Mouse (Mus musculus) liver, embryonic 13.5 days (tissue): ENCODE results near the gene Nfatc2ip. TPM values are rescaled to one million over a fixed set of nuclear protein-coding genes. Genes with fewer than 3 reads are reported as not detected.

ENCODE experiments used
- ATAC-seq: fragments of 200-750 bp; cut with Nextera tagmentation; 2 replicates; pipeline ENCODE4 v1.8.0; 2017; ENCODE audit warnings: low read depth, mild to moderate bottlenecking, moderate number of reproducible peaks, moderate library complexity
- DNase-seq: peaks from one replicate; pipeline ENCODE4 v3.0.0; 2022
- H3K27ac ChIP-seq: fragments of 300-500 bp; sonication (generic); 2 replicates; pipeline ENCODE4 v1.5.1; 2015; ENCODE audit warnings: moderate library complexity, mild to moderate bottlenecking, inconsistent platforms
- H3K27me3 ChIP-seq: fragments of 300-500 bp; sonication (generic); 2 replicates; pipeline ENCODE4 v1.6.1; 2015; ENCODE audit warnings: mild to moderate bottlenecking, inconsistent platforms
- H3K36me3 ChIP-seq: fragments of 300-500 bp; sonication (generic); 2 replicates; pipeline ENCODE4 v1.6.1; 2015; ENCODE audit warnings: mild to moderate bottlenecking, inconsistent platforms
- H3K4me1 ChIP-seq: fragments of 300-500 bp; sonication (generic); replicated peaks from 2 replicates; pipeline ENCODE4 v1.6.1; 2015; ENCODE audit warnings: inconsistent platforms
- H3K4me2 ChIP-seq: fragments of 300-500 bp; sonication (generic); 2 replicates; pipeline ENCODE4 v1.6.1; 2015; ENCODE audit warnings: inconsistent platforms, mild to moderate bottlenecking, moderate library complexity
- H3K4me3 ChIP-seq: fragments of 300-500 bp; sonication (generic); replicated peaks from 2 replicates; pipeline ENCODE4 v1.5.1; 2015; ENCODE audit warnings: mild to moderate bottlenecking, inconsistent platforms
- H3K9ac ChIP-seq: fragments of 300-500 bp; sonication (generic); 2 replicates; pipeline ENCODE4 v1.6.1; 2015; ENCODE audit warnings: mild to moderate bottlenecking, inconsistent platforms
- H3K9me3 ChIP-seq: fragments of 300-500 bp; sonication (generic); replicated peaks from 2 replicates; pipeline ENCODE4 v1.6.1; 2016; ENCODE audit warnings: inconsistent platforms
- WGBS: fragments of 180-500 bp; shearing (Covaris S2); methylation state at CpG from one replicate; pipeline ENCODE4 v1.1.7; 2015; ENCODE audit not compliant: insufficient replicate concordance; 5-methylcytosine and 5-hydroxymethylcytosine counted together
- polyA plus RNA-seq: library from polyadenylated mRNA; unstranded; fragments of >200 nt; fragmentation: Nextera tagmentation; extraction: Ambion mirVana; gene quantifications from 2 replicates; pipeline ENCODE4 v1.2.1, GENCODE M21; 2015

The Nfatc2ip gene
- polyA plus RNA-seq, 1 experiment from 2014 or later: 2.6 TPM

- Histone ChIP-seq H3K4me1 (peaks cover 28% of the 10 kb centered on the region), H3K9ac (peak within 1 kb of the TSS; percentile 81), H3K36me3 (0 out of 2 replicates have a peak, but pooled peaks cover 3% of the 10 kb centered on the region), H3K9me3 (no peaks in the 10 kb centered on the region), H3K4me2 (peak within 1 kb of the TSS; percentile 96), H3K4me3 (peak within 1 kb of the TSS; percentile 74), H3K27ac (peak within 1 kb of the TSS; percentile 81), H3K27me3 (no peaks in the 10 kb centered on the region)
- ATAC-seq (peak; percentile 83), DNase-seq (peak; percentile 78)
- WGBS: under 1% methylated on average over 81 of the region's 82 CpGs
Observed at GRCm38 (mm10) chr7:126428631-126429502, 32.3 kb upstream of the Nfatc2ip start, which contains the start of gene Rabep2. Rabep2 (plus strand) TSS chr7:126428759.

- ATAC-seq (peak; percentile 46), DNase-seq (peak; percentile 46)
- H3K9ac ChIP-seq: peak overlapping the region; percentile 81
- peaks cover 28% of the 10 kb centered on the region for H3K4me1 ChIP-seq
- no peaks in the 10 kb centered on the region for H3K9me3 ChIP-seq
- H3K27me3 ChIP-seq: no peaks in the 10 kb centered on the region
- 0 out of 2 replicates have a peak, but pooled peaks cover 3% of the 10 kb centered on the region for H3K36me3 ChIP-seq
- peak overlapping the region; percentile 81 for H3K27ac ChIP-seq
- H3K4me3 ChIP-seq: peak overlapping the region; percentile 74
- H3K4me2 ChIP-seq: peak overlapping the region; percentile 96
- 6% methylated on average over 4 of the region's 4 CpGs for WGBS
Observed at GRCm38 (mm10) chr7:126428154-126428553, 31.6 kb upstream of the Nfatc2ip start.

GRCm38 (mm10) chr7:126427323-126427860, 30.9 kb upstream of the Nfatc2ip start:
- H3K9me3 ChIP-seq: no peaks in the 10 kb centered on the region
- DNase-seq (no peak), ATAC-seq (no peak)
- no peak overlapping the region; the same call in 1 of the 2 replicates for H3K4me2 ChIP-seq
- WGBS: 54% methylated on average over 12 of the region's 13 CpGs
- H3K4me1 ChIP-seq: peaks cover 28% of the 10 kb centered on the region
- H3K9ac ChIP-seq: no peak overlapping the region
- no peak overlapping the region for H3K27ac ChIP-seq
- H3K36me3 ChIP-seq: no peaks in the 10 kb centered on the region
- H3K4me3 ChIP-seq: no peak overlapping the region
- no peaks in the 10 kb centered on the region for H3K27me3 ChIP-seq

GRCm38 (mm10) chr7:126424161-126424560, 27.6 kb upstream of the Nfatc2ip start:
- no peaks in the 10 kb centered on the region for H3K9me3 ChIP-seq
- peaks cover 15% of the 10 kb centered on the region for H3K4me1 ChIP-seq
- H3K36me3 ChIP-seq: no peaks in the 10 kb centered on the region
- ATAC-seq (no peak), DNase-seq (no peak)
- H3K4me2 ChIP-seq: no peak overlapping the region
- H3K27ac ChIP-seq: no peak overlapping the region
- no peaks in the 10 kb centered on the region for H3K27me3 ChIP-seq
- no peak overlapping the region for H3K9ac ChIP-seq
- WGBS: 60% methylated on average over 6 of the region's 6 CpGs
- no peak overlapping the region for H3K4me3 ChIP-seq

- Histone ChIP-seq H3K4me1 (0 out of 2 replicates have a peak, but pooled peaks cover under 1% of the 10 kb centered on the region), H3K4me3 (no peak overlapping the region), H3K36me3 (no peaks in the 10 kb centered on the region), H3K27me3 (no peaks in the 10 kb centered on the region), H3K9me3 (no peaks in the 10 kb centered on the region), H3K9ac (no peak overlapping the region), H3K27ac (no peak overlapping the region), H3K4me2 (no peak overlapping the region)
- WGBS: 56% methylated on average over 5 of the region's 5 CpGs
- ATAC-seq: no peak
- no peak for DNase-seq
Observed at GRCm38 (mm10) chr7:126421756-126422155, 25.2 kb upstream of the Nfatc2ip start.

GRCm38 (mm10) chr7:126418496-126418895, 22.0 kb upstream of the Nfatc2ip start:
- Histone ChIP-seq H3K4me1 (0 out of 2 replicates have a peak, but pooled peaks cover 5% of the 10 kb centered on the region), H3K4me3 (no peak overlapping the region), H3K9me3 (no peaks in the 10 kb centered on the region), H3K9ac (no peak overlapping the region), H3K27ac (no peak overlapping the region), H3K4me2 (no peak overlapping the region), H3K27me3 (no peaks in the 10 kb centered on the region), H3K36me3 (no peaks in the 10 kb centered on the region)
- WGBS: 39% methylated on average over 3 of the region's 3 CpGs
- ATAC-seq (no peak), DNase-seq (no peak)

- Histone ChIP-seq H3K27ac (no peak overlapping the region), H3K4me2 (no peak overlapping the region), H3K4me3 (no peak overlapping the region), H3K4me1 (0 out of 2 replicates have a peak, but pooled peaks cover 5% of the 10 kb centered on the region), H3K9me3 (no peaks in the 10 kb centered on the region), H3K9ac (no peak overlapping the region), H3K27me3 (no peaks in the 10 kb centered on the region), H3K36me3 (no peaks in the 10 kb centered on the region)
- WGBS: 64% methylated on average over 4 of the region's 4 CpGs
- no peak for ATAC-seq
- DNase-seq: no peak
Observed at GRCm38 (mm10) chr7:126417606-126418005, 21.1 kb upstream of the Nfatc2ip start.

GRCm38 (mm10) chr7:126417045-126417444, 20.5 kb upstream of the Nfatc2ip start:
- Histone ChIP-seq H3K27me3 (no peaks in the 10 kb centered on the region), H3K27ac (no peak overlapping the region), H3K4me3 (no peak overlapping the region), H3K9ac (no peak overlapping the region), H3K36me3 (no peaks in the 10 kb centered on the region), H3K4me1 (0 out of 2 replicates have a peak, but pooled peaks cover 5% of the 10 kb centered on the region), H3K4me2 (no peak overlapping the region), H3K9me3 (no peaks in the 10 kb centered on the region)
- ATAC-seq: no peak
- DNase-seq: no peak
- WGBS: 39% methylated on average over 8 of the region's 8 CpGs

- Histone ChIP-seq H3K36me3 (no peaks in the 10 kb centered on the region), H3K27me3 (no peaks in the 10 kb centered on the region), H3K4me2 (no peak overlapping the region), H3K9ac (no peak overlapping the region), H3K4me3 (no peak overlapping the region), H3K9me3 (no peaks in the 10 kb centered on the region), H3K27ac (no peak overlapping the region), H3K4me1 (0 out of 2 replicates have a peak, but pooled peaks cover 5% of the 10 kb centered on the region)
- DNase-seq (no peak), ATAC-seq (no peak)
- 20% methylated on average over 2 of the region's 2 CpGs for WGBS
Observed at GRCm38 (mm10) chr7:126416615-126417014, 20.1 kb upstream of the Nfatc2ip start.

GRCm38 (mm10) chr7:126414725-126415124, 18.2 kb upstream of the Nfatc2ip start, which contains the start of gene Cd19:
Cd19 (minus strand) TSS chr7:126414889.
- Histone ChIP-seq H3K4me2 (no peak within 1 kb of the TSS), H3K4me1 (0 out of 2 replicates have a peak, but pooled peaks cover 5% of the 10 kb centered on the region), H3K9ac (no peak within 1 kb of the TSS), H3K27me3 (peaks cover 9% of the 10 kb centered on the region), H3K36me3 (no peaks in the 10 kb centered on the region), H3K9me3 (no peaks in the 10 kb centered on the region), H3K4me3 (no peak within 1 kb of the TSS), H3K27ac (no peak within 1 kb of the TSS)
- no peak for DNase-seq
- no peak for ATAC-seq
- WGBS: 83% methylated on average over 6 of the region's 6 CpGs

- DNase-seq: no peak
- Histone ChIP-seq H3K27me3 (peaks cover 9% of the 10 kb centered on the region), H3K4me1 (no peaks in the 10 kb centered on the region), H3K4me3 (no peak overlapping the region), H3K27ac (no peak overlapping the region), H3K4me2 (no peak overlapping the region), H3K36me3 (no peaks in the 10 kb centered on the region), H3K9me3 (no peaks in the 10 kb centered on the region), H3K9ac (no peak overlapping the region)
- ATAC-seq: no peak
- 73% methylated on average over 4 of the region's 4 CpGs for WGBS
Observed at GRCm38 (mm10) chr7:126411061-126411460, 14.5 kb upstream of the Nfatc2ip start.
